Comparison of ENCODE assay signal across 18 mouse cellular contexts in genomic region chr8:126656554-126657260, GRCm38 (mm10).
"Had no signal": no experiment of that assay in that cellular context is flagged by ENCODE, and none has a peak within 500 bp of the region (broad histone marks: within the 10 kb centered on the region; RNA-seq: fewer than 3 reads in every experiment).

No protein-coding gene starts in this region.

- H3K4me3 ChIP-seq: hindbrain, embryonic 15.5 days; limb, embryonic 15.5 days; liver, embryonic 15.5 days; megakaryocyte, embryonic 14.5 days; midbrain, embryonic 15.5 days; neural tube, embryonic 12.5 days had no signal

- DNase-seq: layer of hippocampus, adult 9-11 months; layer of hippocampus, postnatal 36 days; lung, embryonic 14.5 days; lung, postnatal 14 days; retina, postnatal 1 day; right cerebral cortex, postnatal 4 days; spleen, adult 18-20 months; thymus, adult 2 months; thymus, postnatal 25 days had no signal

- H3K27ac ChIP-seq: hindbrain, embryonic 15.5 days; liver, embryonic 15.5 days; macrophage; midbrain, embryonic 15.5 days; neural tube, embryonic 12.5 days had no signal

- H3K36me3 ChIP-seq: hindbrain, embryonic 15.5 days; limb, embryonic 15.5 days; liver, embryonic 15.5 days; midbrain, embryonic 15.5 days; neural tube, embryonic 12.5 days had no signal

- H3K9ac ChIP-seq: hindbrain, embryonic 15.5 days; limb, embryonic 15.5 days; liver, embryonic 15.5 days; lung, embryonic 14.5 days; midbrain, embryonic 15.5 days; neural tube, embryonic 12.5 days had no signal

- H3K9me3 ChIP-seq: hindbrain, embryonic 15.5 days; limb, embryonic 15.5 days; liver, embryonic 15.5 days; megakaryocyte, embryonic 14.5 days; midbrain, embryonic 15.5 days; neural tube, embryonic 12.5 days had no signal

- H3K4me2 ChIP-seq: hindbrain, embryonic 15.5 days; limb, embryonic 15.5 days; liver, embryonic 15.5 days; lung, embryonic 14.5 days; midbrain, embryonic 11.5 days; midbrain, embryonic 15.5 days; neural tube, embryonic 12.5 days had no signal

- ATAC-seq: intestine, embryonic 16.5 days; midbrain, embryonic 15.5 days had no signal

- H3K27me3 ChIP-seq: hindbrain, embryonic 15.5 days; limb, embryonic 15.5 days; liver, embryonic 15.5 days; megakaryocyte, embryonic 14.5 days; midbrain, embryonic 15.5 days; neural tube, embryonic 12.5 days had no signal
